Mouse (Mus musculus) MEL (cell line): Measurements from ENCODE around the gene Pold1. TPM values are rescaled to one million over a fixed set of nuclear protein-coding genes. Genes with fewer than 3 reads are reported as not detected.

Experiments used
- DNase-seq: peaks from one replicate; pipeline ENCODE4 v3.0.0; 2011; ENCODE audit warnings: low read depth, low spot score
- H3K27ac ChIP-seq: 2 replicates; pipeline ENCODE4 v1.5.1; 2012; ENCODE audit warnings: low read depth, mild to moderate bottlenecking, control low read depth, low read length, moderate library complexity; ENCODE audit not compliant: control insufficient read depth
- H3K27me3 ChIP-seq, 2 experiments: fragments of 150-350 bp in 1 of 2; sonication (generic) in 1 of 2; 2 replicates each; pipeline ENCODE4 v1.6.1; 2012; ENCODE audit warnings: low read length in 2 of 2, mild to moderate bottlenecking in 2 of 2, improper control_type of control experiment in 1 of 2, moderate library complexity in 1 of 2; ENCODE audit not compliant: insufficient read depth in 2 of 2, control insufficient read depth in 1 of 2
- H3K36me3 ChIP-seq, 2 experiments: 2 replicates each; pipeline ENCODE4 v1.6.1; 2012 to 2014; ENCODE audit warnings: low read length in 2 of 2, improper control_type of control experiment in 1 of 2, inconsistent platforms in 1 of 2, mild to moderate bottlenecking in 1 of 2; ENCODE audit not compliant: insufficient read depth in 2 of 2, control insufficient read depth in 1 of 2
- H3K4me1 ChIP-seq, 2 experiments: fragments of 150-350 bp in 1 of 2; sonication (generic) in 1 of 2; 2 replicates each; pipeline ENCODE4 v1.6.1; 2012; ENCODE audit warnings: low read length in 2 of 2, improper control_type of control experiment in 1 of 2, mild to moderate bottlenecking in 1 of 2; ENCODE audit not compliant: insufficient read depth in 2 of 2, control insufficient read depth in 1 of 2
- H3K4me3 ChIP-seq, 2 experiments: fragments of 150-350 bp in 1 of 2; sonication (generic) in 1 of 2; 2 replicates each; pipeline ENCODE4 v1.5.1; 2012; ENCODE audit warnings: low read depth in 2 of 2, low read length in 2 of 2, mild to moderate bottlenecking in 2 of 2, moderate library complexity in 2 of 2, control low read depth in 1 of 2, improper control_type of control experiment in 1 of 2; ENCODE audit not compliant: control insufficient read depth in 1 of 2, insufficient read depth in 1 of 2
- H3K79me2 ChIP-seq: 2 replicates; pipeline ENCODE4 v1.6.1; 2012; ENCODE audit warnings: mild to moderate bottlenecking, low read length, moderate library complexity; ENCODE audit not compliant: control insufficient read depth, poor library complexity, insufficient read depth
- H3K9ac ChIP-seq: 2 replicates; pipeline ENCODE4 v1.6.1; 2012; ENCODE audit warnings: low read depth, mild to moderate bottlenecking, control low read depth, low read length, moderate library complexity; ENCODE audit not compliant: control insufficient read depth, poor library complexity, severe bottlenecking
- H3K9me3 ChIP-seq: fragments of 150-350 bp; sonication (generic); replicated peaks from 2 replicates; pipeline ENCODE4 v1.6.1; 2012; ENCODE audit warnings: mild to moderate bottlenecking, low read length, improper control_type of control experiment, moderate library complexity; ENCODE audit not compliant: insufficient read depth
- EP300 ChIP-seq, 2 experiments: IDR thresholded peaks; 2 replicates each; pipeline ENCODE4 v1.6.1; 2011; ENCODE audit warnings: improper control_type of control experiment in 2 of 2, low read length in 2 of 2, low read depth in 1 of 2, mild to moderate bottlenecking in 1 of 2
- ETS1 ChIP-seq: IDR thresholded peaks from 2 replicates; pipeline ENCODE4 v1.6.1; 2012; ENCODE audit warnings: low read depth, mild to moderate bottlenecking, inconsistent platforms, low read length, improper control_type of control experiment, moderate library complexity
- GATA1 ChIP-seq: IDR thresholded peaks from 2 replicates; pipeline ENCODE4 v1.6.1; 2011; ENCODE audit warnings: low read depth, low read length, improper control_type of control experiment
- KAT2A ChIP-seq: conservative IDR thresholded peaks from 2 replicates; pipeline ENCODE4 v1.6.1; 2012; ENCODE audit warnings: low read depth, low read length, improper control_type of control experiment, inconsistent platforms
- MEF2A ChIP-seq: IDR thresholded peaks from 2 replicates; pipeline ENCODE4 v1.6.1; 2014; ENCODE audit warnings: low read depth, mild to moderate bottlenecking, inconsistent platforms, low read length, improper control_type of control experiment; ENCODE audit not compliant: poor library complexity, insufficient replicate concordance, severe bottlenecking; ENCODE audit errors: extremely low read depth
- MXI1 ChIP-seq: IDR thresholded peaks from 2 replicates; pipeline ENCODE4 v1.6.1; 2011; ENCODE audit warnings: mild to moderate bottlenecking, low read depth, low read length, improper control_type of control experiment
- NELFE ChIP-seq: IDR thresholded peaks from 2 replicates; pipeline ENCODE4 v1.6.1; 2011; ENCODE audit warnings: low read depth, low read length, improper control_type of control experiment
- NRF1 ChIP-seq: IDR thresholded peaks from 2 replicates; pipeline ENCODE4 v1.6.1; 2014; ENCODE audit warnings: low read depth, mild to moderate bottlenecking, inconsistent platforms, low read length, improper control_type of control experiment, moderate library complexity; ENCODE audit not compliant: poor library complexity, insufficient read depth, severe bottlenecking
- POLR2AphosphoS5 ChIP-seq: IDR thresholded peaks from 2 replicates; pipeline ENCODE4 v1.6.1; 2012; ENCODE audit warnings: low read depth, borderline replicate concordance, mild to moderate bottlenecking, inconsistent platforms, low read length, moderate library complexity, mixed read lengths
- RCOR1 ChIP-seq: IDR thresholded peaks from 2 replicates; pipeline ENCODE4 v1.6.1; 2012; ENCODE audit warnings: low read depth, mild to moderate bottlenecking, inconsistent platforms, low read length, improper control_type of control experiment
- SIN3A ChIP-seq: IDR thresholded peaks from 2 replicates; pipeline ENCODE4 v1.6.1; 2012; ENCODE audit warnings: low read length, improper control_type of control experiment, inconsistent platforms
- SMC3 ChIP-seq: IDR thresholded peaks from 2 replicates; pipeline ENCODE4 v1.6.1; 2011; ENCODE audit warnings: low read depth, low read length, improper control_type of control experiment
- TAL1 ChIP-seq: IDR thresholded peaks from 2 replicates; pipeline ENCODE4 v1.6.1; 2012; ENCODE audit warnings: mild to moderate bottlenecking, inconsistent platforms, low read length, moderate library complexity, mixed read lengths
- TBP ChIP-seq: IDR thresholded peaks from 2 replicates; pipeline ENCODE4 v1.8.0; 2011; ENCODE audit warnings: low read depth, low read length, improper control_type of control experiment
- UBTF ChIP-seq: IDR thresholded peaks from 2 replicates; pipeline ENCODE4 v1.6.1; 2012; ENCODE audit warnings: low read depth, mild to moderate bottlenecking, inconsistent platforms, low read length, improper control_type of control experiment, moderate library complexity, borderline replicate concordance; ENCODE audit not compliant: insufficient read depth
- USF1 ChIP-seq: IDR thresholded peaks from 2 replicates; pipeline ENCODE4 v1.6.1; 2014; ENCODE audit warnings: low read depth, mild to moderate bottlenecking, inconsistent platforms, low read length, improper control_type of control experiment, moderate library complexity
- ZC3H11A ChIP-seq: IDR thresholded peaks from 2 replicates; pipeline ENCODE4 v1.6.1; 2012; ENCODE audit warnings: low read depth, mild to moderate bottlenecking, inconsistent platforms, low read length, improper control_type of control experiment
- ZNF384 ChIP-seq: IDR thresholded peaks from 2 replicates; pipeline ENCODE4 v1.6.1; 2012; ENCODE audit warnings: low read depth, mild to moderate bottlenecking, inconsistent platforms, low read length, improper control_type of control experiment
- polyA plus RNA-seq, 2 experiments: library from polyadenylated mRNA; stranded (reverse) in 1 of 2; unstranded in 1 of 2; fragments of >175 nt in 1 of 2; fragments of >200 nt in 1 of 2; gene quantifications; 2 replicates each; pipeline versions ENCODE4 v1.2.1 to v1.2.4; 2012; ENCODE audit warnings: low replicate concordance in 2 of 2, low read depth in 1 of 2; ENCODE audit not compliant: insufficient read length in 2 of 2, insufficient read depth in 1 of 2, missing spikeins in 1 of 2
- total RNA-seq: library from RNA; depleted of rRNA; stranded (reverse); fragments of 300-350 nt; gene quantifications from 2 replicates; pipeline ENCODE4 v1.2.3, GENCODE M21; 2012

Pold1 gene
- total and polyA plus RNA-seq, 3 experiments = 87.8 to 104 TPM; not detected in 1

- TF ChIP-seq EP300 (IDR thresholded peaks at IDR 0.05; ENCODE audit: low read depth in 1 of 2, low read length in 2 of 2) (no peak), USF1 (peak; percentile 68; the same call in 1 of the 2 replicates), RCOR1 (no peak), NRF1 (peak; percentile 82), KAT2A (no peak), TBP (peak; percentile 43; the same call in 1 of the 2 replicates), TAL1 (no peak), POLR2AphosphoS5 (no peak), ZNF384 (no peak), UBTF (no peak), MXI1 (peak; percentile 71), SIN3A (peak; percentile 42; the same call in 1 of the 2 replicates), ETS1 (no peak; the same call in 1 of the 2 replicates)
- TF ChIP-seq, all 39 proteins: peak for 13
Observed at GRCm38 (mm10) chr7:44527483-44528398, 20.9 kb downstream of the Pold1 start (continued).

GRCm38 (mm10) chr7:44526414-44527154, 22.1 kb downstream of the Pold1 start:
- Histone ChIP-seq H3K27me3 (peaks cover 0 to 1% of the 10 kb centered on the region in 2 experiments; a peak in 2 of 4 replicates), H3K4me3 (no peak overlapping the region)

More at GRCm38 (mm10) chr7:44526414-44527154, 22.1 kb downstream of the Pold1 start:
- H3K36me3 ChIP-seq = 0 out of 4 replicates have a peak, but pooled peaks cover 0 to 2% of the 10 kb centered on the region in 2 experiments
- H3K79me2 ChIP-seq = no peaks in the 10 kb centered on the region; the same call in 1 of the 2 replicates
- H3K9ac ChIP-seq = no peak overlapping the region
- TF ChIP-seq TBP (no peak), NELFE (no peak), SMC3 (no peak), GATA1 (no peak), MEF2A (no peak), ZC3H11A (no peak)
- DNase-seq = no peak
- peaks cover 0 to 6% of the 10 kb centered on the region in 2 experiments; a peak in 2 of 4 replicates for H3K4me1 ChIP-seq
- H3K27ac ChIP-seq = no peak overlapping the region
- no peaks in the 10 kb centered on the region for H3K9me3 ChIP-seq
